Mouse (Mus musculus) lung, adult 2 months (tissue): ENCODE results near the gene Sipa1l1. TPM values are rescaled to one million over a fixed set of nuclear protein-coding genes. Genes with fewer than 3 reads are reported as not detected.

Experiments used
- DNase-seq: peaks from one replicate; pipeline ENCODE4 v3.0.0; 2022
- H3K4me1 ChIP-seq: fragments of 200-500 bp; 2 replicates; pipeline ENCODE4 v1.6.1; 2011; ENCODE audit warnings: low read length; ENCODE audit not compliant: control insufficient read depth, insufficient read depth
- H3K4me3 ChIP-seq: fragments of 200-500 bp; replicated peaks from 2 replicates; pipeline ENCODE3; 2011; ENCODE audit warnings: low read depth, mild to moderate bottlenecking, control low read depth, low read length; ENCODE audit errors: extremely low read depth
- CTCF ChIP-seq: fragments of 200-500 bp; IDR thresholded peaks from 2 replicates; pipeline ENCODE4 v1.5.1; 2011; ENCODE audit warnings: mild to moderate bottlenecking, low read length, control low read depth; ENCODE audit not compliant: insufficient read depth
- POLR2A ChIP-seq: fragments of 200-500 bp; IDR thresholded peaks from 2 replicates; pipeline ENCODE4 v1.6.1; 2011; ENCODE audit warnings: low read depth, mild to moderate bottlenecking, control low read depth, low read length, borderline replicate concordance; ENCODE audit errors: extremely low read depth
- WGBS: fragments of 180-500 bp; shearing (Covaris S2); methylation state at CpG from one replicate; pipeline ENCODE4 v1.1.7; 2018; 5-methylcytosine and 5-hydroxymethylcytosine counted together
- polyA plus RNA-seq: library from polyadenylated mRNA; depleted of rRNA; stranded (reverse); fragments of >200 nt; gene quantifications from 2 replicates; pipeline ENCODE4 v1.2.3, GENCODE M21; 2012

The Sipa1l1 gene
- polyA plus RNA-seq, 1 experiment: 26.9 TPM

- Histone ChIP-seq H3K4me3 (no peak overlapping the region), H3K4me1 (no peaks in the 10 kb centered on the region; the same call in 1 of the 2 replicates)
- no peak for DNase-seq
- WGBS: 89% methylated on average over 6 of the region's 6 CpGs
- TF ChIP-seq POLR2A: no peak
- TF ChIP-seq CTCF: no peak
Observed at GRCm38 (mm10) chr12:82399971-82400720, 231.0 kb downstream of the Sipa1l1 start.

- Histone ChIP-seq H3K4me3 (no peak overlapping the region), H3K4me1 (no peaks in the 10 kb centered on the region; the same call in 1 of the 2 replicates)
- 63% methylated on average over 7 of the region's 7 CpGs for WGBS
- TF ChIP-seq POLR2A: no peak
- TF ChIP-seq CTCF: no peak
- no peak for DNase-seq
Observed at GRCm38 (mm10) chr12:82400783-82401182, 231.7 kb downstream of the Sipa1l1 start.

GRCm38 (mm10) chr12:82401440-82401839 is 232.3 kb downstream of the Sipa1l1 start:
- H3K4me1 ChIP-seq: no peaks in the 10 kb centered on the region; the same call in 1 of the 2 replicates
- WGBS: 83% methylated on average over 4 of the region's 4 CpGs
- TF ChIP-seq CTCF (no peak), POLR2A (no peak)
- H3K4me3 ChIP-seq: no peak overlapping the region
- DNase-seq: no peak

GRCm38 (mm10) chr12:82402635-82403034 is 233.5 kb downstream of the Sipa1l1 start:
- Histone ChIP-seq H3K4me1 (peaks cover 2% of the 10 kb centered on the region; the same call in 1 of the 2 replicates), H3K4me3 (no peak overlapping the region)
- TF ChIP-seq POLR2A (no peak), CTCF (no peak)
- DNase-seq: no peak
- WGBS: 63% methylated on average over 9 of the region's 9 CpGs

- Histone ChIP-seq H3K4me1 (peaks cover 16% of the 10 kb centered on the region), H3K4me3 (no peak overlapping the region)
- no peak for DNase-seq
- 62% methylated on average over 5 of the region's 5 CpGs for WGBS
- TF ChIP-seq POLR2A (no peak), CTCF (no peak)
Observed at GRCm38 (mm10) chr12:82407531-82408255, 238.6 kb downstream of the Sipa1l1 start.

- no peak for TF ChIP-seq POLR2A
- TF ChIP-seq CTCF: no peak
- WGBS: 43% methylated on average over 6 of the region's 6 CpGs
- Histone ChIP-seq H3K4me1 (peaks cover 19% of the 10 kb centered on the region), H3K4me3 (no peak overlapping the region)
- peak; percentile 59 for DNase-seq
Observed at GRCm38 (mm10) chr12:82408486-82408885, 239.4 kb downstream of the Sipa1l1 start.

GRCm38 (mm10) chr12:82409686-82410472 is 240.8 kb downstream of the Sipa1l1 start:
- peaks cover 19% of the 10 kb centered on the region for H3K4me1 ChIP-seq
- WGBS: 77% methylated on average over 7 of the region's 7 CpGs
- no peak for DNase-seq
- no peak overlapping the region for H3K4me3 ChIP-seq
- no peak for TF ChIP-seq POLR2A
- no peak for TF ChIP-seq CTCF

- WGBS: 16% methylated on average over 3 of the region's 3 CpGs
- DNase-seq: peak; percentile 46
- H3K4me1 ChIP-seq: peaks cover 19% of the 10 kb centered on the region
- no peak overlapping the region for H3K4me3 ChIP-seq
- TF ChIP-seq CTCF: no peak
Observed at GRCm38 (mm10) chr12:82412291-82413032, 243.3 kb downstream of the Sipa1l1 start.
